Mouse (Mus musculus): ENCODE measurements around the gene Rtbdn.

DNA sequence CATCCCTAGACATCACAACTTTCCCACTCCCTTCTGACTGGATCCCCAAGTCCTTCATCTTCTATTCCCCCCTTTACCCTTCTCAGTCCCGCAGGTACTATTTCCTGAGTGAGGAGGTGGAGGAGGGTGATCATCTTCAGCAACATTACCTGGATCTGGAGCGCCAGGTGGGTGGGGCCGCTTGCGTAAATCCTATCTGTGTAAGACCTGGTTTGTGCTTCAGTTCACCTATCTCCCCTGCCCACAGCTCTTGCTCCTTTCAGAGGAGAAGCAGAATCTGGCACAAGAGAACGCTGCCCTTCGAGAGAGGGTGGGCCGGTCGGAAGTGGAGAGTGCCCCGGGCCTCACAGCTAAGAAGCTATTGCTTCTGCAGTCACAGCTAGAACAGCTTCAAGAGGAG lies 47.6 kb downstream of the Rtbdn start:
- TF ChIP-seq POLR2A (IDR thresholded peaks at IDR 0.05; ENCODE audit: borderline replicate concordance, insufficient read depth, low read length), result no peak
- TF ChIP-seq CTCF (IDR thresholded peaks at IDR 0.05; ENCODE audit: borderline replicate concordance, insufficient read depth, low read depth, low read length), result no peak
